Mouse (Mus musculus) hindbrain, embryonic 10.5 days (tissue): ENCODE measurements around the gene Pcbp3. TPM values are rescaled to one million over a fixed set of nuclear protein-coding genes. Genes with fewer than 3 reads are reported as not detected.
A peak's percentile ranks its signal among the peaks of the same experiment; 100 is the strongest.

Experiments
- DNase-seq: peaks from one replicate; pipeline ENCODE4 v3.0.0-alpha.2; 2017; ENCODE audit warnings: low spot score
- H3K27ac ChIP-seq: fragments of 300-500 bp; sonication (generic); 2 replicates; pipeline ENCODE4 v1.5.1; 2016; ENCODE audit warnings: mild to moderate bottlenecking, moderate library complexity
- H3K27me3 ChIP-seq: fragments of 300-500 bp; sonication (generic); 2 replicates; pipeline ENCODE4 v1.6.1; 2016; ENCODE audit warnings: mild to moderate bottlenecking; ENCODE audit not compliant: poor library complexity, insufficient read depth, severe bottlenecking
- H3K36me3 ChIP-seq: fragments of 300-500 bp; sonication (generic); 2 replicates; pipeline ENCODE4 v1.6.1; 2016; ENCODE audit warnings: mild to moderate bottlenecking, moderate library complexity
- H3K4me1 ChIP-seq: fragments of 300-500 bp; sonication (generic); replicated peaks from 2 replicates; pipeline ENCODE4 v1.6.1; 2016; ENCODE audit warnings: mild to moderate bottlenecking
- H3K4me3 ChIP-seq: fragments of 300-500 bp; sonication (generic); 2 replicates; pipeline ENCODE4 v1.5.1; 2016; ENCODE audit warnings: mild to moderate bottlenecking, moderate library complexity
- H3K9me3 ChIP-seq: fragments of 300-500 bp; sonication (generic); 2 replicates; pipeline ENCODE4 v1.6.1; 2016; ENCODE audit warnings: mild to moderate bottlenecking, moderate library complexity
- WGBS: fragments of 180-500 bp; shearing (Covaris S2); methylation state at CpG from one replicate; pipeline ENCODE4 v1.1.7; 2016; 5-methylcytosine and 5-hydroxymethylcytosine counted together
- polyA plus RNA-seq: library from polyadenylated mRNA; unstranded; fragments of >200 nt; fragmentation: Nextera tagmentation; extraction: Ambion mirVana; gene quantifications from 2 replicates; pipeline ENCODE4 v1.2.1, GENCODE M21; 2016

Gene Pcbp3
- polyA plus RNA-seq, 1 experiment from 2014 or later, result 94.7 TPM

DNA sequence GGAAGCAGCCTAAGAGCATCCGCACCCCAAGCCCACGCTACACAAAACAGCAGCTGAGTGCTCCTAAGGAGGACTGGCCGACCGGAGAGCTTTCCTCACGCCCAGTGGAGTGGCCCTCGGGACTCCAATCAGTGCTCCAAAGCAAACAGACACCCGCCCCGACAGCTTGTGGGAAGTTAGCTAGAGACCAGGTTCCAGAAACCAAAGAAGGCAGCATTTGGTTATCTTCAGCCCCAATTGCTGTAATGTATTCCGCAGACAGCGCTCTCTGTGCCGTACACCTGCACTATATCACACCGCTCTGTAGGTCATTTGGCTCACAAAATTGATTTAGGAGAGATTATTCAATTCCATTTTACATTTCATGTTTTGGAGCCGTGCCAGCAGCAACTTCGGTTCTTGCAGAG, 55.7 kb downstream of the Pcbp3 start:
- Histone ChIP-seq H3K27ac (peak overlapping the region; percentile 9; the same call in 1 of the 2 replicates), H3K36me3 (no peaks in the 10 kb centered on the region), H3K27me3 (no peaks in the 10 kb centered on the region), H3K4me1 (peaks cover 29% of the 10 kb centered on the region), H3K9me3 (no peaks in the 10 kb centered on the region), H3K4me3 (no peak overlapping the region)
- no peak for DNase-seq
- 85% methylated on average over 14 of the region's 14 CpGs for WGBS

DNA sequence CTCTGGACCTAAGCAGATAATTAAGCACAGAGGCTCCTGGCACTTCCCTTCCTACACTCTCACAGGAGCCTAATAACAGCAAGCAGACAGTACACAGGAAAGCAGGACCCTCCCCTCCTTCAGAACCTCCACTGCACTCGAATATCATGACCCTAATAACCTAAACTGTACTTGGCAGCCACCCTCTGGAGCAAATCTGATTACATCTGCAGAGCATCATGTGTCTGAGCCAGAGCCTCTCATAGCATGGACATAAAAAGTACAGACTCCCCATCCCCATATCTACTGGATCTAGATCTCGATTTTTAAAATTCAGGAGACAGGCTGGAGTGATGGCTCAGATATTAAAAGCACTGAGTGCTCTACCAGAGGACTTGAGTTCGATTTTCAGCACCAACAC, 58.0 kb downstream of the Pcbp3 start:
- no peaks in the 10 kb centered on the region for H3K36me3 ChIP-seq
- H3K27me3 ChIP-seq, result no peaks in the 10 kb centered on the region
- WGBS, result 77% methylated on average over 3 of the region's 3 CpGs
- no peak overlapping the region for H3K4me3 ChIP-seq
- H3K4me1 ChIP-seq, result peaks cover 29% of the 10 kb centered on the region
- no peak for DNase-seq
- H3K9me3 ChIP-seq, result no peaks in the 10 kb centered on the region
- H3K27ac ChIP-seq, result peak overlapping the region; percentile 9; the same call in 1 of the 2 replicates

DNA sequence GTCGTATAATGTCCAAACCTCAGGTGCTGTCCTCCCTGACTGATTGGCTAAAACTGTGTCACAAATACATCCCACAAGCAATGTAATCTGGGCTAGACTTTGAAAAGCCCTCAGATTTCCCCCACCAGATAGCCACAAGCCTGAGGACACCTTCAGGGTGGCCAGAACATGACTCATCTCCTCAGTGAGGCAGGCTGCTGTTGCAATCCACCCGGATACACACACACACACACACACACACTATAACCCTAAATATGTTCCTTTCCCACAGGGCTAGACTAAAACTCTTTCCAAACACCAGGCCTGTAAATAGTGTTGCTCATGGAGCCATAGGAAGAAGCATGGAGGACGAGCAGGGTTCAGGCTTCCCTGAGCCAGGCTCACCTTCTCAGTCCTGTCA, 58.6 kb downstream of the Pcbp3 start:
- 76% methylated on average over 3 of the region's 3 CpGs for WGBS
- peak overlapping the region; percentile 9; the same call in 1 of the 2 replicates for H3K27ac ChIP-seq

DNA sequence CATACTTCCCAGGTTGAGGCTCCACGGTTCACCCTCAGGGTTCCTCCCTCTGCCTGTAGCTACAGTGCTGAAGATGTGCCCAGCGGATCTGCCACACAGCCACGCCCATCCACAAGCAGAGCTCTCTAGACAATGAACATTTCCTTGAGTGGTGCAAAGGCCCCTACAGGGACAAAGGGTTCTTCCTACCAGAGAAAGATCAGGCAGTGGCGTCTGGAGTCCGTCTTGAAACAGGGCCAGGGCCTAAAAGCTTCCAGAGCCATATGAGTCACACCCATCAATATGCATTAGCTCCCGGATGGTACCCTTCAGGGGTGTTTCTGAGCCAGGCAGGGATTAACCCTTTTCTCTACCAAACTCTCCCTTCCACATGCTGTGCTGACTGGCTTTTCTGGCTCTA, 59.1 kb downstream of the Pcbp3 start:
- Histone ChIP-seq H3K4me1 (peaks cover 29% of the 10 kb centered on the region), H3K4me3 (no peak overlapping the region), H3K36me3 (0 out of 2 replicates have a peak, but pooled peaks cover 3% of the 10 kb centered on the region), H3K27ac (peak overlapping the region; percentile 66; the same call in 1 of the 2 replicates), H3K27me3 (no peaks in the 10 kb centered on the region), H3K9me3 (no peaks in the 10 kb centered on the region)
- peak; percentile 25 for DNase-seq
- 26% methylated on average over 6 of the region's 6 CpGs for WGBS

More for the DNA sequence above, 58.6 kb downstream of the Pcbp3 start:
- H3K4me1 ChIP-seq, result peaks cover 29% of the 10 kb centered on the region
- H3K4me3 ChIP-seq, result no peak overlapping the region
- no peaks in the 10 kb centered on the region for H3K9me3 ChIP-seq
- no peaks in the 10 kb centered on the region for H3K27me3 ChIP-seq
- H3K36me3 ChIP-seq, result 0 out of 2 replicates have a peak, but pooled peaks cover 2% of the 10 kb centered on the region
- no peak for DNase-seq

DNA sequence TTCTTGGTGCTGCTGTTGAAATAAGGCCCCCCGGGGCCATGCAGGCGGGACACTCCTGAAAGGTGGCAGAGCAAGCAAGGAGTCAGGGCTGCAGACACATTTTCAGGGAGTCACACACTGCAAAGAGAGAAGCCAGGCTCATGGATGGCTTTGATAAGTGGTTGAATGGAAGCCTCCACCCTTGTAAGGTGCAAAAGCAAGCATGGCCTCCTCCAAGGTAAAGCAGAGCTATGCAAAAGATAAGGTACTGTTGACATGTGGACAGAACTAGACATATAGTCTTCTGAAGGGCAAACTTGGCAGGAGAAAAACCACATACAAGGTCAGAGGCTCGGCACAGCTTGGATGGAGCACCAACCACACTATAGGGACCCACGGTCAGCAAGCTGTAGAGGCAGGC, 63.3 kb downstream of the Pcbp3 start:
- H3K27ac ChIP-seq, result no peak overlapping the region
- WGBS, result 92% methylated on average over 4 of the region's 4 CpGs
- no peak for DNase-seq
- H3K27me3 ChIP-seq, result no peaks in the 10 kb centered on the region
- peaks cover 11% of the 10 kb centered on the region for H3K36me3 ChIP-seq
- H3K4me3 ChIP-seq, result no peak overlapping the region
- H3K4me1 ChIP-seq, result peaks cover 14% of the 10 kb centered on the region
- H3K9me3 ChIP-seq, result 0 out of 2 replicates have a peak, but pooled peaks cover 5% of the 10 kb centered on the region

DNA sequence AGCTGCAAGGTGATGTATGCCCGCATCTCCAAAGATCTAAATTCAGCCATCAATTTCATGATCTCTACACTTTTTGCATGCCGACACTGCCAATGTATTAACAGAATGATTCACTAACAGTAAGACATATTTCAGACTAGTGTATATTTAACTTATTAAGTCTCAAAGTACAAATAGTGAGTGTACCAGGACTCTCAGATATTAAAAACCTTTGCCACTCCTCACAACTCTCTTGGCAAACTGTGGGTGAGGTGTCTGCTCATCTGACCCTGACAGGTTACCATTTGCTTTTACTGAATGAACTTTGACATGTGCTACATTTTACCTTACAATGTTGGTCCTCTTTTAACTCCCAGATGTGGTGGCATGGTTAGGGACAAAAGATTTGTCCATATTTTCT, 70.2 kb downstream of the Pcbp3 start:
- Histone ChIP-seq H3K9me3 (0 out of 2 replicates have a peak, but pooled peaks cover 5% of the 10 kb centered on the region), H3K4me1 (no peaks in the 10 kb centered on the region), H3K36me3 (peaks cover 6% of the 10 kb centered on the region), H3K27ac (no peak overlapping the region), H3K4me3 (no peak overlapping the region), H3K27me3 (no peaks in the 10 kb centered on the region)
- DNase-seq, result no peak
- 95% methylated on average over 2 of the region's 2 CpGs for WGBS

DNA sequence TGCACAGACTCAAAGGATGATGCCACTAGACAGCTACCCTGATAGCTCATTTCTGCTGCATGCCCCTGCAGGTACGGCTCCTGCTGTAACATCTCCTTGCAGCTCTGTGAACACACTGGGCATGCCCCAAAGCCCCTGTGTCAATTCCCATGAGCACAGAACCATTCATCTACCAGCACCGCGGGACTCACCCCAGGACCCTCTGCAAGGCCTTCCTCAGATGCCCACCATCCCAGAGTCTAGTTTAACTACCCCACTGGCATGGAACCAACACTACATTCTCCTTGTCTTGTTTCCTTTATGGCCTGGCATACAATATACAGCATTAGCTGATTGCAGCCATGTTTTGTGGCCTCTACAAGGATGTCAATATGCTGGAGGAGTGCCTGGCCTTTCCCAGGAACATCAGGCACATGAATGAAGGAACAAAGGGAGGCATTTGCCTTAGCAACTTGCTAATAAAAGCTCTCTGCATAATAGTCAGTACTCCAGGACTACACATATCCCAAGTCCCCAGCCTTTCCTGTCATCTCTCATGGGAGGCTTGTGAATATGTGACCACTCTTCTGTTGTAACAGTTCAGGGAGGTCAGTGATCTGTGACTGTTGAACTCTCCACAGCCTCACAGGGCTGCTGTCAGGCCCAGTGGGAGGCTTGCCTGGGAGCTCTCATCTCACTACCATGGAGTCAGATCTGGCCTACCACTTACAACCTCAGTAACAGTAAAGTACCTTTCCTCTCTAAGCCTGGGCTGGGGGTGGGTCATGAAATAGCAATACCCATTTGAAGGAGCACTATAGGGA, 78.0 kb downstream of the Pcbp3 start:
- peak; percentile 26 for DNase-seq
- no peaks in the 10 kb centered on the region for H3K27me3 ChIP-seq
- peaks cover 24% of the 10 kb centered on the region for H3K4me1 ChIP-seq
- H3K36me3 ChIP-seq, result no peaks in the 10 kb centered on the region
- 71% methylated on average over 3 of the region's 3 CpGs for WGBS
- no peak overlapping the region for H3K4me3 ChIP-seq
- peak overlapping the region; percentile 74 for H3K27ac ChIP-seq
- no peaks in the 10 kb centered on the region for H3K9me3 ChIP-seq

DNA sequence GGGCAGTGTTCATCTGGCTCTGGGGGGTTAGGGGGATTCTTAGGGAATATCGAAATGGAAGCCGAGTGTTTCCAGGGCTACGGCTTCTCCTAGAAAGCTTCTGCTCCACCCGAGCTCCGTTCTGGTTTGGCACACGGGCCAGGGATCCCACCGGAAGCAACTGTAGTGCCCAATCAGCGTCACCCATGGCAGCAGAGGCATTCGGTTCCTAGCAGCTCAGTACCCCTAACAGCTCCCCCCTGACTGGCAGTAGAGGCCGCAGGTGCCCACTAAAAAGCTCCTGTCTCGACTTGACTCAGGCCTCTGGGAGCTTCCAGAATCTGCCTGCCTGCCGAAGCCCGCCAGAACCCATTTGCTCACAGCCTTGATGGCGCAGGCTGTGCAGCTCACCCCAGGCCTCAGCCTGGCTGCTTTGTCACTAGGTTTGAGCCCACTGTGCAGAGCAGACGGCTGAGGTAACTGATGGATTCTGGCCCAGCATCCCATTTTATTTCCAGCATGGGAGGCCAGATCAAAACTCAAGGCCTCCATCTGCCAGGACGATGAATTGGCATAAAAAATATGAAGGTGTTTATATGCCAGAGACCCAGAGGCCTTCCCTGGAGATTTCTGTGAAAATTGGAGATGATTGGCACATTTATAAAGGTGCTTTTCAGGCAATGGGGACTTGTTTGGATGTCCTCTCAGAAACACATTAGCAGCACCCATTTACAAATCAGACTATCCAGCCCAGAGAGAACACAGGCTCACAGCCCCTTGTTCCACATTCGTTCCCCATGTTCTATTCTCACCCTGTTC, 78.8 kb downstream of the Pcbp3 start:
- 71% methylated on average over 17 of the region's 17 CpGs for WGBS
- Histone ChIP-seq H3K27ac (peak overlapping the region; percentile 71; the same call in 1 of the 2 replicates), H3K27me3 (no peaks in the 10 kb centered on the region), H3K4me3 (no peak overlapping the region), H3K36me3 (no peaks in the 10 kb centered on the region), H3K9me3 (no peaks in the 10 kb centered on the region), H3K4me1 (peaks cover 24% of the 10 kb centered on the region)
- DNase-seq, result no peak

DNA sequence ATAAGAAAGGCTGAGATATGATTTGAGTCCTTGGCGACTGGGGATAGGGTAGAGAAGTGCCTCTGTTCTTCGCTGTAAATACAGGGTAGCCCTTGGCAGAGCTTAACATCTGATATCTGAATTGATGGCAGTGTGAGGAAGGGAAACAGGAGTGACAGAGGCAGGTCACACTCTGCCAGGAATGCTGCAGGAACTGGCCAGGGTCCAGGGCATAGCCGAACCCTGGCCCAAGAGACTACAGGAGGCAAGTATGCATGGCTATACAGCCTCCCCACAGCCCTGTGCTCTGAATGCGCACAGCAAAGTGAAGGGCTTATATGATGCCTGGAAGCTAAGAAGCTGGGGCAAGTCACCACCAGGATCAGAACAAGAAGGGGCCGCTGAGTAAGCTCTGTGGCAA, 79.8 kb downstream of the Pcbp3 start:
- Histone ChIP-seq H3K4me1 (peaks cover 24% of the 10 kb centered on the region), H3K4me3 (no peak overlapping the region), H3K36me3 (no peaks in the 10 kb centered on the region), H3K27ac (no peak overlapping the region), H3K27me3 (no peaks in the 10 kb centered on the region), H3K9me3 (no peaks in the 10 kb centered on the region)
- WGBS, result 80% methylated on average over 5 of the region's 5 CpGs
- no peak for DNase-seq

DNA sequence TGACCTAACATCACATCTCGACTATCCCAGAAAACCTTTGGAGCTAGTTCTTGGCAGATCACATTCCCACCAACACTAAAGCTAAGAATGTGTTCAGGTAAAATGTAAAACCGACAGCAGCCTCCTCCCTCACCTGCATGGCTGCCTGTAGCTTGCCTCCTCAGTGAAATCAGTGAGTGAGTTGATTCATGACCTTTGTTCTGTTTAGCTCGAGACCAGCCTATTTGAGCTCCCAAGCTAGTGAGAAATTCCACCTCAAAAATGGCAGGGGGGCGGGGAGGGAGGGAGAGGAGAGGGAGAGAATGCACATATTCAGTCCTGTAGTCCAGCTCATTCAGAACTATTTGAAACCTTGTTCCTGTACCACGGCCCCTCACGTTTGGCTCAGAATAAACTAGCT, 86.4 kb downstream of the Pcbp3 start:
- Histone ChIP-seq H3K27ac (no peak overlapping the region), H3K4me1 (peaks cover 4% of the 10 kb centered on the region; the same call in 1 of the 2 replicates), H3K9me3 (no peaks in the 10 kb centered on the region), H3K36me3 (no peaks in the 10 kb centered on the region), H3K4me3 (no peak overlapping the region), H3K27me3 (no peaks in the 10 kb centered on the region)
- WGBS, result 79% methylated on average over 6 of the region's 6 CpGs
- DNase-seq, result no peak

DNA sequence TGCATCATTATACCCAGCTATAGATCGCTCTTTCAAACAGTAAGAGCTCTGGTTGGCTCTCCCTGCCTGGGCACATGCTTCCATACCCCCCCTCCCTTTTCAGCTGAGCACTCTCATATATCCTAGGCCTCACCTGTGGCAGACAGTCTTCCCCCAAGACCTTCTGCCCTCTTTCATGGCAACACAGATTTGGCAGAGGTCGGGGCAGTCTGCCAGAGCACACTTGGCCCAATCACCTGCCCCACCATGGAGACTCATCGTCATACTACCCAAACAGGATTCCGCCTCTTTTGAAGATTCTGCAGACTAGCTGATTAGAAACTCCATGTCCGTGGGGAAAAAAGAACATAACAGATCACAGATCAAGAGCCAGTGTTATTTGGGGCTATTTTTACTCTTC, 86.8 kb downstream of the Pcbp3 start:
- DNase-seq, result no peak
- no peaks in the 10 kb centered on the region for H3K27me3 ChIP-seq
- peaks cover 4% of the 10 kb centered on the region; the same call in 1 of the 2 replicates for H3K4me1 ChIP-seq
- WGBS, result 91% methylated on average over 5 of the region's 5 CpGs
- H3K36me3 ChIP-seq, result no peaks in the 10 kb centered on the region
- H3K27ac ChIP-seq, result no peak overlapping the region
- no peak overlapping the region for H3K4me3 ChIP-seq
- H3K9me3 ChIP-seq, result no peaks in the 10 kb centered on the region

DNA sequence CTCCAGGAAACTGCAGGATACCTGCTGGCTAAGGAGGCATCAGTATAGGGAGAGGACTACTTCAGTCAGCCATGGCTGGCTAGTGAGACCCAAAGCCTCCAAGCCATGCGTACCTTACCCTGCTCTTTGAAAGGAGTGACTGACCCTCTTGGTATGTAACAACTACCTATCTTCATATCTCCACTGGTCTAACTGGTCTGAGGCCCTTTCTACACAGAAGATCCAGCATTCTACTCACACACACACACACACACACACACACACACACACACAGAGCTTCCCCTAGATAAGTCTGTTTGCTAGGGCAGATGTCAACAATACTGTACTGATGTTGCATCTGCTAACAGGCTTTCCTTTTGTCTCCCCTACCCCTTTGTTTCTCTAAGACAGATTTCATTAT, 87.3 kb downstream of the Pcbp3 start:
- Histone ChIP-seq H3K27ac (no peak overlapping the region), H3K36me3 (no peaks in the 10 kb centered on the region), H3K27me3 (no peaks in the 10 kb centered on the region), H3K4me1 (peaks cover 4% of the 10 kb centered on the region; the same call in 1 of the 2 replicates), H3K4me3 (no peak overlapping the region), H3K9me3 (no peaks in the 10 kb centered on the region)
- DNase-seq, result no peak
- WGBS, result 88% methylated on average over 1 of the region's 1 CpGs

DNA sequence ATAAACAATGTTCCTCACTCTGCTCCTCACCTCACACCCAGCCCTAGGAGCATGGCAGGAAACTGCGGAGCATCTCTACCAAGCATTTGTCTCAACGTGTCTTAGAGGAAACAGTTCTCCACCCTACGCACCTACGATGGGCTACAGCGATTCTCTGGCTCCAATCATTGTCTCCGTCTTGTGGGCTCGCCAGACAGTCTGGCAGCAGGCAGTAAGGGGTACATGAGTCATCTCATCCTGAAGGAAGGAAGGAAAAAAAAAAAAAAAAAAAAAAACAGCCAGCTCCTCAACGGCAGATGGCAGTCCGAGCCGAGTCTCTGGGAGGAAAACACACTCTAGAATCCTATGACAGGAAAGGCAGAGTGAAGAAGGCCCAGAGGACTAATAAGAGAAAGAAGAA, 87.7 kb downstream of the Pcbp3 start:
- no peaks in the 10 kb centered on the region for H3K36me3 ChIP-seq
- H3K27ac ChIP-seq, result no peak overlapping the region
- H3K27me3 ChIP-seq, result no peaks in the 10 kb centered on the region
- no peak overlapping the region for H3K4me3 ChIP-seq
- DNase-seq, result no peak
- H3K4me1 ChIP-seq, result peaks cover 4% of the 10 kb centered on the region; the same call in 1 of the 2 replicates
- H3K9me3 ChIP-seq, result no peaks in the 10 kb centered on the region
- 88% methylated on average over 10 of the region's 10 CpGs for WGBS
